In genomic region chr4:129461183-129461960, GRCm38 (mm10) we compare ENCODE assay signal across 8 mouse cellular contexts. TPM values are rescaled to one million over a fixed set of nuclear protein-coding genes. Genes with fewer than 3 reads are reported as not detected.
DNase-seq lines count a peak whose midpoint lies in the region; ATAC-seq lines count a peak whose summit lies in the region.

TSS of gene Bsdc1 (plus strand) at chr4:129461581.

- peak; percentile 94 for ATAC-seq in CD4-positive, CD25-positive, alpha-beta regulatory T cell, adult 4 months
- peak; percentile 97 for ATAC-seq in heart, embryonic 14.5 days (ENCODE audit: insufficient number of reproducible peaks, insufficient read depth, low FRiP score, low read depth)
- peak; percentile 93 for ATAC-seq in liver, embryonic 13.5 days (ENCODE audit: low read depth)
- peak; percentile 98 for ATAC-seq in stomach, embryonic 16.5 days (ENCODE audit: insufficient read depth, low FRiP score)

- peak within 1 kb of the TSS; percentile 84 to 88 for H3K27ac ChIP-seq in heart, embryonic 14.5 days (replicated peaks in 1 of 2; ENCODE audit: control insufficient read depth in 1 of 2, insufficient read depth in 1 of 2, low read depth in 2 of 2, low read length in 2 of 2)
- peak within 1 kb of the TSS; percentile 100 for H3K27ac ChIP-seq in liver, embryonic 13.5 days
- H3K27ac ChIP-seq in stomach, embryonic 16.5 days (ENCODE audit: low read length) = peak within 1 kb of the TSS; percentile 87

- peaks cover 25% of the 10 kb centered on the region for H3K36me3 ChIP-seq in heart, embryonic 14.5 days (ENCODE audit: control insufficient read depth, insufficient read depth, low read length)
- peaks cover 25% of the 10 kb centered on the region for H3K36me3 ChIP-seq in liver, embryonic 13.5 days
- H3K36me3 ChIP-seq in stomach, embryonic 16.5 days (ENCODE audit: control insufficient read depth, insufficient read depth, low read length) = 0 out of 2 replicates have a peak, but pooled peaks cover 13% of the 10 kb centered on the region

- peak within 1 kb of the TSS; percentile 89 for H3K9ac ChIP-seq in heart, embryonic 14.5 days (ENCODE audit: low read length)
- peak within 1 kb of the TSS; percentile 94 for H3K9ac ChIP-seq in liver, embryonic 13.5 days
- peak within 1 kb of the TSS; percentile 86 for H3K9ac ChIP-seq in stomach, embryonic 16.5 days (ENCODE audit: low read length)

- peak; percentile 100 for DNase-seq in c-Kit-negative CD71-positive TER-119-positive erythroid progenitor cells, embryonic 14.5 days (ENCODE audit: low read depth, low spot score)
- peak; percentile 100 for DNase-seq in fibroblast of lung, adult 2 months (ENCODE audit: low read depth)
- DNase-seq in kidney, postnatal 14 days = peak; percentile 100
- peak; percentile 100 for DNase-seq in liver, embryonic 13.5 days
- DNase-seq in neural tube, embryonic 10.5 days (ENCODE audit: extremely low spot score, low spot score) = peak; percentile 98

- peaks cover 5 to 13% of the 10 kb centered on the region in 2 experiments for H3K4me1 ChIP-seq in heart, embryonic 14.5 days (ENCODE audit: control insufficient read depth in 2 of 2, insufficient read depth in 2 of 2, low read length in 2 of 2)
- H3K4me1 ChIP-seq in liver, embryonic 13.5 days (replicated peaks) = peaks cover 51% of the 10 kb centered on the region
- peaks cover 11% of the 10 kb centered on the region; the same call in 1 of the 2 replicates for H3K4me1 ChIP-seq in stomach, embryonic 16.5 days (ENCODE audit: control insufficient read depth, insufficient read depth, low read length)

- H3K27me3 ChIP-seq in heart, embryonic 14.5 days (ENCODE audit: control insufficient read depth, insufficient read depth, low read length) = no peaks in the 10 kb centered on the region
- no peaks in the 10 kb centered on the region for H3K27me3 ChIP-seq in liver, embryonic 13.5 days
- no peaks in the 10 kb centered on the region for H3K27me3 ChIP-seq in stomach, embryonic 16.5 days (ENCODE audit: control insufficient read depth, insufficient read depth, low read length)

- peak within 1 kb of the TSS; percentile 80 to 96 for H3K4me3 ChIP-seq in heart, embryonic 14.5 days (ENCODE audit: control insufficient read depth in 1 of 2, insufficient read depth in 1 of 2, low read depth in 1 of 2, low read length in 2 of 2)
- peak within 1 kb of the TSS; percentile 87 for H3K4me3 ChIP-seq in liver, embryonic 13.5 days (replicated peaks)
- peak within 1 kb of the TSS; percentile 88 for H3K4me3 ChIP-seq in stomach, embryonic 16.5 days (replicated peaks; ENCODE audit: low read length)

- peak within 1 kb of the TSS; percentile 92 for H3K4me2 ChIP-seq in heart, embryonic 14.5 days (ENCODE audit: low read length)
- peak within 1 kb of the TSS; percentile 91 for H3K4me2 ChIP-seq in liver, embryonic 13.5 days
- H3K4me2 ChIP-seq in stomach, embryonic 16.5 days (ENCODE audit: low read depth, low read length) = peak within 1 kb of the TSS; percentile 91

- WGBS in heart, embryonic 14.5 days = under 1% methylated on average over 46 of the region's 46 CpGs
- WGBS in liver, embryonic 13.5 days (ENCODE audit: insufficient replicate concordance) = under 1% methylated on average over 46 of the region's 46 CpGs
- WGBS in stomach, embryonic 16.5 days = under 1% methylated on average over 46 of the region's 46 CpGs

- no peaks in the 10 kb centered on the region for H3K9me3 ChIP-seq in heart, embryonic 14.5 days (ENCODE audit: control insufficient read depth, low read length)
- H3K9me3 ChIP-seq in liver, embryonic 13.5 days (replicated peaks) = no peaks in the 10 kb centered on the region
- H3K9me3 ChIP-seq in stomach, embryonic 16.5 days (replicated peaks; ENCODE audit: control insufficient read depth, low read length) = no peaks in the 10 kb centered on the region

RNA-seq across cellular contexts. Expression of gene Bsdc1, which starts in this region (rescaled TPM):
- 10 to 100 TPM; 30.8 to 37.9 TPM for polyA plus RNA-seq in CD4-positive, CD25-positive, alpha-beta regulatory T cell, adult 4 months (2017; shearing (Covaris generic))
- 23.2 and 25.5 TPM in 2 replicates for polyA plus RNA-seq in heart, embryonic 14.5 days (2014; fragmentation: Nextera tagmentation; extraction: Ambion mirVana)
- polyA plus RNA-seq in liver, embryonic 13.5 days (2015; fragmentation: Nextera tagmentation; extraction: Ambion mirVana) = 48.7 and 49.9 TPM in 2 replicates
- polyA plus RNA-seq in stomach, embryonic 16.5 days (2015; fragmentation: Nextera tagmentation; extraction: Ambion mirVana) = 28.0 and 30.5 TPM in 2 replicates

Comparison
In these comparisons a context has a peak if more than half of its experiments do, and no peak if none do; other contexts are left out.
1. Peak in every context shown above with its lines: DNase-seq, ATAC-seq, H3K4me3 ChIP-seq and H3K27ac ChIP-seq.